Mouse (Mus musculus) kidney, embryonic 16.5 days (tissue): ENCODE measurements around the gene Apln. TPM values are rescaled to one million over a fixed set of nuclear protein-coding genes. Genes with fewer than 3 reads are reported as not detected.

Experiments used
- ATAC-seq: fragments of 200-750 bp; cut with Nextera tagmentation; 2 replicates; pipeline ENCODE4 v1.8.0; 2017; ENCODE audit warnings: moderate TSS enrichment; ENCODE audit not compliant: low FRiP score, low TSS enrichment
- H3K27ac ChIP-seq: fragments of 300-500 bp; sonication (generic); 2 replicates; pipeline ENCODE4 v1.5.1; 2014; ENCODE audit warnings: low read length
- H3K27me3 ChIP-seq: fragments of 300-500 bp; sonication (generic); 2 replicates; pipeline ENCODE4 v1.6.1; 2014; ENCODE audit warnings: low read length, control low read depth, mixed read lengths; ENCODE audit not compliant: insufficient read depth
- H3K36me3 ChIP-seq: fragments of 300-500 bp; sonication (generic); 2 replicates; pipeline ENCODE4 v1.6.1; 2014; ENCODE audit warnings: low read length, control low read depth, mixed read lengths; ENCODE audit not compliant: insufficient read depth
- H3K4me1 ChIP-seq: fragments of 300-500 bp; sonication (generic); 2 replicates; pipeline ENCODE4 v1.6.1; 2014; ENCODE audit warnings: low read length, control low read depth, mixed read lengths; ENCODE audit not compliant: insufficient read depth
- H3K4me2 ChIP-seq: fragments of 300-500 bp; sonication (generic); replicated peaks from 2 replicates; pipeline ENCODE4 v1.6.1; 2014; ENCODE audit warnings: low read depth, low read length
- H3K4me3 ChIP-seq: fragments of 300-500 bp; sonication (generic); 2 replicates; pipeline ENCODE4 v1.5.1; 2014; ENCODE audit warnings: mild to moderate bottlenecking, low read length
- H3K9ac ChIP-seq: fragments of 300-500 bp; sonication (generic); replicated peaks from 2 replicates; pipeline ENCODE4 v1.6.1; 2014; ENCODE audit warnings: low read length
- H3K9me3 ChIP-seq: fragments of 300-500 bp; sonication (generic); 2 replicates; pipeline ENCODE4 v1.6.1; 2016; ENCODE audit warnings: low read length, control low read depth
- WGBS: fragments of 180-500 bp; shearing (Covaris S2); extraction: QIAGEN DNeasy Blood & Tissue Kit; methylation state at CpG from one replicate; pipeline ENCODE4 v1.1.7; 2014; 5-methylcytosine and 5-hydroxymethylcytosine counted together
- polyA plus RNA-seq: library from polyadenylated mRNA; unstranded; fragments of >200 nt; fragmentation: Nextera tagmentation; extraction: Ambion mirVana; gene quantifications from 2 replicates; pipeline ENCODE4 v1.2.1, GENCODE M21; 2015

Gene Apln
- polyA plus RNA-seq, 1 experiment from 2014 or later: 7.1 TPM

DNA sequence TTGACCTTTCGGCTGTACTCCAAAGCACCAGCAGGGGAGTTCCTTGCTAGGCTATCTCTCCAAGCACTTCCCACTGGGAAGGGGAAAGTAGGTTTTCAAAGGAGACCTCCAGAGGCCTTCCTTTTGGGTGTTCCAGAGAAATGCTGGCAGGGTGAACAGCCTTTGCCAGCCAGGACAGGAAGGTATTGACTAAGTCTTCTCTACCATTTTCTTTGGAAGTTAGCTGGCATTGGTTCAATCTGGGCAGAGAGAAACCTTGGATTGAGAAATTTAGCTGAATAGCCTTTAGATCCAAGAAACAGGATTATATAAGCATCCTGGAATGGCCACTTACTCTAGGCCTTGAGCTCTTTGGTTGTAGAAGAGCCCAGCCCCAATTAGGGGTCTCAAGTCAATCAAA lies 11.8 kb downstream of the Apln start:
- H3K4me3 ChIP-seq: no peak overlapping the region
- no peaks in the 10 kb centered on the region for H3K9me3 ChIP-seq
- H3K27me3 ChIP-seq: peaks cover 11% of the 10 kb centered on the region; the same call in 1 of the 2 replicates
- no peaks in the 10 kb centered on the region for H3K4me1 ChIP-seq
- no peaks in the 10 kb centered on the region for H3K36me3 ChIP-seq
- 84% methylated on average over 1 of the region's 1 CpGs for WGBS
- no peak overlapping the region for H3K4me2 ChIP-seq
- H3K9ac ChIP-seq: no peak overlapping the region
- no peak for ATAC-seq
- H3K27ac ChIP-seq: no peak overlapping the region

DNA sequence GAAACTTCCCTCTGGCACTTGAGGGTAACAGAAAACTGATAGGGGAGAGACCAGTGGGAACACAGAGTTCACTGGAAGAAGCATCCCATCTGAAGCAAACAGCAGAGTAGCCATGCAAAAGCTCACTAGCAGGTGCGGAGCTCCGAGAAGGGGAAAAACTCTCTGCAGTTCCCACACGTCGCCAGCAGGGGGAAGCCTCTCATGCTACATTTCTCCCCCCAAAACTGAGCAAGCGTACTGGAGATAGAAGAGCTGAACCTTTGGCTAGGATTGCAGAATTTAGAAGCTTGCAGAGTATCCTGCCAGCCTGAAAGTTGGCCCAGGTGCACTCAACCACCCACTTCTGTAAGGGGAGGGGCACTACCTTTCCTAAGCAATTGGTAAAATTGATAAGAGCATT lies 14.7 kb downstream of the Apln start:
- no peak for ATAC-seq
- Histone ChIP-seq H3K4me1 (no peaks in the 10 kb centered on the region), H3K27ac (no peak overlapping the region), H3K36me3 (no peaks in the 10 kb centered on the region), H3K4me2 (peak overlapping the region; percentile 26), H3K27me3 (peaks cover 11% of the 10 kb centered on the region; the same call in 1 of the 2 replicates), H3K9me3 (no peaks in the 10 kb centered on the region), H3K9ac (no peak overlapping the region), H3K4me3 (no peak overlapping the region)
- WGBS: 13% methylated on average over 5 of the region's 5 CpGs

DNA sequence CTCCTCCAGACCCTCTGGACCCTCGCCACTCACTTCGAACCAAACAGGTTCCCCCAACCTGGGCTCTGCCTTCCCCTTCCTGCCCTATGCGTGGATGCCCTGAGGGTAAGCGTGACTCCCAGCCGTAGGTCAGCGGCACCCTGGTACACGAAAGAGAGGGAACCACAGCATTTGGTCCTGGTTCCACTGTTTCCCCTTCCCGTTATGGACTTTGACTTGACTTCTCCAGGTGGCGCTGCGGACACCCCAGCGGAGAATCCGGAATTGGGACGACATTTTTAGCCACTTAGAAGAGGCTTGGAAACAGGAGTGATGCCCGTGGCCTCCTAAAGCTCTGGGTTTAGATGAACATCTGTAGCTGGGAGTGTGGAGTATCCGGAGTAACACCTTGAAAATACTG lies 15.3 kb downstream of the Apln start:
- Histone ChIP-seq H3K4me3 (no peak overlapping the region), H3K4me2 (peak overlapping the region; percentile 26), H3K9ac (no peak overlapping the region), H3K4me1 (no peaks in the 10 kb centered on the region), H3K9me3 (no peaks in the 10 kb centered on the region), H3K27ac (no peak overlapping the region), H3K27me3 (peaks cover 11% of the 10 kb centered on the region; the same call in 1 of the 2 replicates), H3K36me3 (no peaks in the 10 kb centered on the region)
- ATAC-seq: no peak
- 52% methylated on average over 15 of the region's 15 CpGs for WGBS

DNA sequence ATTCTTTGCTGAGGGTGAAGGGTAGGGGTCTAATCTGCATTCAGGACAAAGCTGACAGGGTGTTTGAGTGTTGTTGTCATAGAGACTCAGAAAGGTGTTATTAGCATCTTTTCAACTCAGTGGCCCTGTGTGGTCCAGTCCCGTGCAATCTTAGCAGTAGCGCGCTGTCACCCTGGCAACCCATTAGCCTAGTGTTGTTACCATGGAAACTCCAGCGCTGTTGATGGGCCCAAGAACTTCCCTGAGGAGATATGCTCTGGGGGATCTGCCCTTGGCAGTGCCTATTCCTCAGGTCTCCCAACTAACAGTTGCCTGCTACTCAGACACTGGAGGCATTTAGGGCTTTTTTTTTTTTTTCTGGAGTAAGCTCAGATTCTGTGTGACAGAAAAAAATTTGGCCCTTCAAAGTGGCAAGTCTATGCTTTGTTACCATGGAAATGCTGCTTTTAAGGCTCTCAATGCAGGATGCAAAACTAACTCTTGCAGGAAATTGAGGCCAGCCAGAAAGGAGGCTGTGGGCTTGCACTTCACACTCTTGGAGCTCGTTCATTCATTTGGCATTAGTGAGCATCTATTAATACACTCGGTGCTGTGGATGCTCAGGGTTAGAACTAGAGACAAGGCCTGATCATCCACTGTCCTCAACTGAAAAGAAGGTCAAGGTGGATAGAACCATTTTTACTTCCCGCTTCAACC lies 17.6 kb downstream of the Apln start:
- Histone ChIP-seq H3K4me3 (no peak overlapping the region), H3K4me2 (no peak overlapping the region), H3K9me3 (no peaks in the 10 kb centered on the region), H3K4me1 (no peaks in the 10 kb centered on the region), H3K27me3 (peaks cover 11% of the 10 kb centered on the region; the same call in 1 of the 2 replicates), H3K36me3 (no peaks in the 10 kb centered on the region), H3K27ac (no peak overlapping the region), H3K9ac (no peak overlapping the region)
- 59% methylated on average over 7 of the region's 7 CpGs for WGBS
- no peak for ATAC-seq

DNA sequence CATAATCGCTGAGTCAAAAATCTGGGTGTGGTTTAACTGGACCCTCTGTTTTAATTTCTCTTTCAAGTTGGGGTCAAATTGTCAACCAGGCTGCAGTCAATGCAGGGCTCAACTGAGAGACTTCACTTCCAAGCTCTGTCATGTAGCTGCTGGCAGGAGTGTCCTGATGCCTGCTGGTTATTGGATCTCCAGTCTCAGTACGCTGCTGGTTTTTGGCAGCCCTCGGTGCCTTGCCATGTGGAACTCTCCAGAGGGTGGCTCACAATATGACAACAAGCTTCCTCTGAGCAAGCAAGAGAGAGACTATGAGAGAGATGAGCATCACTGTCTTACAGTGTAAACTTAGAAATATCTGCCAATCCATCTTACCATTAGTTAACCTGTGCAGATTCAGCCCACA lies 23.0 kb downstream of the Apln start:
- Histone ChIP-seq H3K27ac (no peak overlapping the region), H3K4me1 (no peaks in the 10 kb centered on the region), H3K4me2 (no peak overlapping the region), H3K4me3 (no peak overlapping the region), H3K27me3 (no peaks in the 10 kb centered on the region), H3K36me3 (no peaks in the 10 kb centered on the region), H3K9ac (no peak overlapping the region), H3K9me3 (no peaks in the 10 kb centered on the region)
- ATAC-seq: no peak
- 85% methylated on average over 3 of the region's 3 CpGs for whole genome bisulfite sequencing

DNA sequence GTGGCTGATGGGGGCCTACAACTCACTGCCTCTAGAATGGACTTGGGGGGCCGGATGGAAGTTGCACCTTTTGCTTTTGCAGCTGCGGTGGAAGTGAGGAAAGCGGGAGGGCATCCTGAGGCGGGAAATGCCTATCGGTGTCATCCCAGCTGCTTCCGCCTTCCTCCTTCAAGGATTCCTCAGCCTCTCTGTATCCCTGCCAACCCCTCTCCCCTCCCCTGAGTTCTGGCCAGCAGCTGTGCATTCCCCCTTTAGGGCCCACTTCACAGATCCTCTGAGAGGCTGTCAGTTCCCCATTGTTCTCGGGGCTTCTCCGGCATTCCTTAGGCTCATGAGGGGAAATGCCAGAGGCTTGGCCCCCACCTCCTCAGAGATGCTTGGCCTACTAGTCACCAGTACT lies 28.6 kb downstream of the Apln start:
- no peaks in the 10 kb centered on the region for H3K4me1 ChIP-seq
- H3K27ac ChIP-seq: no peak overlapping the region
- no peak overlapping the region for H3K4me3 ChIP-seq
- H3K9ac ChIP-seq: no peak overlapping the region
- 60% methylated on average over 8 of the region's 8 CpGs for WGBS
- H3K4me2 ChIP-seq: no peak overlapping the region
- no peaks in the 10 kb centered on the region for H3K27me3 ChIP-seq
- H3K9me3 ChIP-seq: no peaks in the 10 kb centered on the region
- H3K36me3 ChIP-seq: no peaks in the 10 kb centered on the region
- peak; percentile 59; the same call in 1 of the 2 replicates for ATAC-seq

DNA sequence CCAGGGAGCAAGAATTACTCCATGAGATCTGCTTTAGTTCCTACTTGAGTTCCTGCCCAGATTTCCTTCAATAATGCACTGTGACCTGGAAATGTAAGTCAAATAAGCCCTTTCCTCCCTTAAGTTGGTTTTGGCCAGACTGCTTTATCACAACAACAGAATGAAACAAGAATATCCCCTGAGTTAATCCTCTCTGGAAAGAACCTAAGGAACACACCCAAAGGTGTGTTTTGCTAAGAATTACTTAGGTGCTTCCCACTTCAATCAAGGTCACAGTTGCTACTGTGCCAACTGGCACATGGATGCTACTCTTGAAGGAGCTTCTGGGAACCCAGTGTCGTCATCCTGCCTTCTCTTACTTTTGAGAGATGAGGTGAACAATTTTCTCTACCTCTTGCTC lies 29.9 kb downstream of the Apln start:
- no peaks in the 10 kb centered on the region for H3K27me3 ChIP-seq
- no peaks in the 10 kb centered on the region for H3K4me1 ChIP-seq
- no peak overlapping the region for H3K4me2 ChIP-seq
- no peak overlapping the region for H3K4me3 ChIP-seq
- H3K9ac ChIP-seq: no peak overlapping the region
- no peak overlapping the region for H3K27ac ChIP-seq
- 78% methylated on average over 1 of the region's 1 CpGs for WGBS
- ATAC-seq: no peak
- no peaks in the 10 kb centered on the region for H3K9me3 ChIP-seq
- no peaks in the 10 kb centered on the region for H3K36me3 ChIP-seq

DNA sequence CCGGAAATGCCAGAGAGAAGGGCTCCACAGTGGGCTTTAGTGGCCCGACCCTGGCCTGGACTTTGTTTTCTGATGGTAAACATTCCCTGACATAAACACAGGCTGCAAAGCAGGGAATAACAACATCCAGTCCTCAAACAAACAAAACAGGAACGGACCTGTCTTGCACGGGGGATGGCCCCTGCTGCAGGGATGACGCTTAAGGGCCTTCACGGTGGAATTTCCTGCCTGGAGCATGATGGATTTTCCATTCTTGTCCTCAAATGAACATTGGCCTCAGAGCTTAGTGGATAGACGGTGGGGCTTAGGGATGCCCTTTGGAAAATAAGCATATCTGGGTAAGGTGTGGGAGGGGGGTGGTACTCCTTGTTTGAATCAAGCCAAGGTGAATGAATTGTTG lies 33.5 kb downstream of the Apln start:
- Histone ChIP-seq H3K36me3 (no peaks in the 10 kb centered on the region), H3K4me1 (no peaks in the 10 kb centered on the region), H3K9me3 (no peaks in the 10 kb centered on the region), H3K4me2 (no peak overlapping the region), H3K9ac (no peak overlapping the region), H3K4me3 (no peak overlapping the region), H3K27me3 (no peaks in the 10 kb centered on the region), H3K27ac (no peak overlapping the region)
- ATAC-seq: no peak
- WGBS: 74% methylated on average over 7 of the region's 7 CpGs

DNA sequence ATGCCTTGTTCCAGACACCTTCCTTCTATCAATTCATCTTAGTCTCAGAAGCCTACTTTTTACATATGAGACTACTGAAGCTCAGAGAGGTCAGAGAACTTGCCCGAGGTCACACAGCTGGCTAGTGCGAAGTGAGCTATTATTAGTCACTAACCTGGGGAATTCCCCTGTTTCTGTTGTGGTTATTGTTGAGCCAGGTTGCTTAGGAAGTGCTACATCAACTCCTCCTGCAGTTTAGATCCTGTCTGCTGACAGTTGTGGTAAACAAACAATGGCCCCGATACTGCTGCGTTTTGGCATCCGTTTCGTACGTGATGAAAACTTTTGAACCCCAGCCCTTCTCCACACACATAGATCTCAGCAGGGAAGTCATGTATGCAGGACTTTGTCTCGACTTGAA lies 36.2 kb downstream of the Apln start:
- H3K4me2 ChIP-seq: no peak overlapping the region
- ATAC-seq: no peak
- H3K27me3 ChIP-seq: no peaks in the 10 kb centered on the region
- H3K27ac ChIP-seq: no peak overlapping the region
- no peaks in the 10 kb centered on the region for H3K4me1 ChIP-seq
- H3K36me3 ChIP-seq: no peaks in the 10 kb centered on the region
- no peak overlapping the region for H3K9ac ChIP-seq
- 79% methylated on average over 8 of the region's 8 CpGs for WGBS
- no peaks in the 10 kb centered on the region for H3K9me3 ChIP-seq
- no peak overlapping the region for H3K4me3 ChIP-seq

DNA sequence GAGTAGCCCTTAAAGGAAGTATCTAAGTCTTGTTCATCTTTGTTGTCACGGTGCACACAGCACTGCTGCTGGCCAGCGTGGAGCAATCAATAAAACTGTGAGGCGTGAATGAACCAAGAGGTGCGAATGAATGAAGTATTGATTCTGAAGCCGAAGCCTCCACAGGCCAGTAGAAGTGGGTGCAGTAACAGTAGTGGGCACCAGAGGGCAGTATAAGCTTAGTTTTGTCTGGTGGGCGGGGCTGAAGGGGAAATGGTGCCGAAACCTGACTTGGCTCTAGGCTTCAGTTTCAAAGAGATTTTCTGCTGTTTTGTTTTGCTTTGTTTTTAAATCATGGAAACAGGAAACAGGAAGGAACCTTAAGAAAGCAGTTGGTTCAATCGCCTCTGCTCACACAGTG lies 42.0 kb downstream of the Apln start:
- Histone ChIP-seq H3K27ac (no peak overlapping the region), H3K4me3 (no peak overlapping the region), H3K9me3 (no peaks in the 10 kb centered on the region), H3K4me1 (no peaks in the 10 kb centered on the region; the same call in 1 of the 2 replicates), H3K4me2 (peak overlapping the region; percentile 34), H3K9ac (no peak overlapping the region), H3K36me3 (no peaks in the 10 kb centered on the region), H3K27me3 (no peaks in the 10 kb centered on the region)
- WGBS: 16% methylated on average over 8 of the region's 8 CpGs
- ATAC-seq: peak; percentile 15; the same call in 1 of the 2 replicates
